Mouse (Mus musculus) myocyte (in vitro differentiated cells): ENCODE measurements at regions not wholly inside any gene's neighbourhood (a gene's known extent, or its start where the extent isn't known, plus 50 kb on each side); places are given as distances from the start of the nearest gene placed in this dataset.
A peak's percentile ranks its signal among the peaks of the same experiment; 100 is the strongest.

ENCODE experiments used
- H3K27me3 ChIP-seq: one replicate; pipeline ENCODE4 v1.6.1; 2011; ENCODE audit not compliant: control insufficient read depth, insufficient read depth, insufficient read length
- H3K36me3 ChIP-seq: one replicate; pipeline ENCODE4 v1.6.1; 2011; ENCODE audit not compliant: control insufficient read depth, insufficient read depth
- H3K4me2 ChIP-seq: one replicate; pipeline ENCODE4 v1.6.1; 2011; ENCODE audit warnings: low read depth, control low read depth
- H3K4me3 ChIP-seq: one replicate; pipeline ENCODE4 v1.5.1; 2011; ENCODE audit warnings: mild to moderate bottlenecking, control low read depth, moderate library complexity
- H3K79me2 ChIP-seq: one replicate; pipeline ENCODE4 v1.6.1; 2011; ENCODE audit not compliant: control insufficient read depth, insufficient read depth
- H3ac ChIP-seq: one replicate; pipeline ENCODE4 v1.6.1; 2011; ENCODE audit not compliant: control insufficient read depth, insufficient read length
- CEBPB ChIP-seq: IDR thresholded peaks from 2 replicates; pipeline ENCODE4 v1.6.1; 2011; ENCODE audit warnings: mild to moderate bottlenecking, moderate library complexity; ENCODE audit not compliant: poor library complexity, insufficient read depth, severe bottlenecking
- E2F4 ChIP-seq: IDR thresholded peaks from one replicate; pipeline ENCODE4 v1.6.1; 2011; ENCODE audit warnings: mild to moderate bottlenecking, control low read depth, moderate library complexity; ENCODE audit not compliant: insufficient read depth
- MAX ChIP-seq: IDR thresholded peaks from one replicate; pipeline ENCODE4 v1.6.1; 2011; ENCODE audit warnings: low read depth, mild to moderate bottlenecking, control low read depth
- MYOD1 ChIP-seq, 3 experiments: IDR thresholded peaks; one replicate each; pipeline ENCODE4 v1.6.1; 2011; ENCODE audit warnings: control low read depth in 2 of 3, low read depth in 2 of 3, mild to moderate bottlenecking in 2 of 3, moderate library complexity in 1 of 3; ENCODE audit not compliant: insufficient read length in 2 of 3, control insufficient read depth in 1 of 3
- MYOG ChIP-seq, 3 experiments: IDR thresholded peaks; one replicate each; pipeline ENCODE4 v1.6.1; 2011; ENCODE audit warnings: control low read depth in 2 of 3, low read depth in 2 of 3, mild to moderate bottlenecking in 2 of 3; ENCODE audit not compliant: insufficient read length in 2 of 3, control insufficient read depth in 1 of 3, insufficient read depth in 1 of 3
- POLR2A ChIP-seq: IDR thresholded peaks from one replicate; pipeline ENCODE4 v1.6.1; 2011; ENCODE audit warnings: low read depth, mild to moderate bottlenecking, control low read depth, moderate library complexity; ENCODE audit not compliant: insufficient read length
- POLR2AphosphoS2 ChIP-seq: IDR thresholded peaks from one replicate; pipeline ENCODE4 v1.6.1; 2011; ENCODE audit warnings: low read depth, control low read depth; ENCODE audit not compliant: insufficient read length
- REST ChIP-seq: IDR thresholded peaks from one replicate; pipeline ENCODE4 v1.6.1; 2011; ENCODE audit warnings: mild to moderate bottlenecking, control low read depth, moderate library complexity; ENCODE audit not compliant: insufficient read depth, insufficient read length
- SRF ChIP-seq: IDR thresholded peaks from one replicate; pipeline ENCODE4 v1.6.1; 2011; ENCODE audit warnings: low read depth; ENCODE audit not compliant: control insufficient read depth, insufficient read length
- TCF12 ChIP-seq: IDR thresholded peaks from one replicate; pipeline ENCODE4 v1.6.1; 2011; ENCODE audit warnings: mild to moderate bottlenecking, control low read depth; ENCODE audit not compliant: poor library complexity, insufficient read depth, severe bottlenecking
- TCF3 ChIP-seq: IDR thresholded peaks from one replicate; pipeline ENCODE4 v1.6.1; 2011; ENCODE audit warnings: low read depth, control low read depth; ENCODE audit not compliant: insufficient read length
- USF1 ChIP-seq: IDR thresholded peaks from one replicate; pipeline ENCODE4 v1.6.1; 2011; ENCODE audit warnings: low read depth, mild to moderate bottlenecking, control low read depth, moderate library complexity

- no peak for TF ChIP-seq MYOD1 (IDR thresholded peaks at IDR 0.05; ENCODE audit: control insufficient read depth in 1 of 3, insufficient read length in 2 of 3, low read depth in 2 of 3)
- Histone ChIP-seq H3K4me3 (no peak overlapping the region), H3K27me3 (no peaks in the 10 kb centered on the region), H3K4me2 (no peak overlapping the region), H3ac (no peak overlapping the region), H3K79me2 (no peaks in the 10 kb centered on the region), H3K36me3 (no peaks in the 10 kb centered on the region)
Measured at GRCm38 (mm10) chr15:64586776-64587175, 230.7 kb upstream of the Gm21798 start.

- Histone ChIP-seq H3K4me2 (peak overlapping the region; percentile 1), H3K79me2 (no peaks in the 10 kb centered on the region), H3ac (no peak overlapping the region), H3K4me3 (no peak overlapping the region), H3K27me3 (no peaks in the 10 kb centered on the region), H3K36me3 (no peaks in the 10 kb centered on the region)
- no peak for TF ChIP-seq POLR2A
- peak; percentile 87 for TF ChIP-seq CEBPB
- no peak for TF ChIP-seq TCF12
Measured at GRCm38 (mm10) chr15:64590092-64590881, 227.2 kb upstream of the Gm21798 start.

- H3K4me3 ChIP-seq: no peak overlapping the region
- peak overlapping the region; percentile 75 for H3K4me2 ChIP-seq
- no peaks in the 10 kb centered on the region for H3K27me3 ChIP-seq
- peak in 1 of 3 experiments; percentile 15 for TF ChIP-seq MYOG (IDR thresholded peaks at IDR 0.05; ENCODE audit: control insufficient read depth in 1 of 3, insufficient read depth in 1 of 3, insufficient read length in 2 of 3, low read depth in 2 of 3)
- no peak for TF ChIP-seq TCF12
- peak in 1 of 3 experiments; percentile 29 for TF ChIP-seq MYOD1 (IDR thresholded peaks at IDR 0.05; ENCODE audit: control insufficient read depth in 1 of 3, insufficient read length in 2 of 3, low read depth in 2 of 3)
- no peak for TF ChIP-seq MAX
- TF ChIP-seq USF1: no peak
- no peak for TF ChIP-seq SRF
- TF ChIP-seq CEBPB: peak; percentile 46; the same call in 1 of the 2 replicates
- TF ChIP-seq E2F4: no peak
- TF ChIP-seq TCF3: no peak
- H3K79me2 ChIP-seq: no peaks in the 10 kb centered on the region
- no peaks in the 10 kb centered on the region for H3K36me3 ChIP-seq
- H3ac ChIP-seq: no peak overlapping the region
Measured at GRCm38 (mm10) chr15:64613503-64613902, 204.0 kb upstream of the Gm21798 start.

GRCm38 (mm10) chr15:64618471-64618870 lies 199.0 kb upstream of the Gm21798 start:
- H3K36me3 ChIP-seq: no peaks in the 10 kb centered on the region
- H3K4me2 ChIP-seq: no peak overlapping the region
- H3K4me3 ChIP-seq: no peak overlapping the region
- TF ChIP-seq POLR2A: no peak
- no peaks in the 10 kb centered on the region for H3K27me3 ChIP-seq
- H3ac ChIP-seq: no peak overlapping the region
- H3K79me2 ChIP-seq: no peaks in the 10 kb centered on the region

- TF ChIP-seq TCF12 (no peak), SRF (no peak), TCF3 (no peak), MYOG (IDR thresholded peaks at IDR 0.05; ENCODE audit: control insufficient read depth in 1 of 3, insufficient read depth in 1 of 3, insufficient read length in 2 of 3, low read depth in 2 of 3) (no peak), CEBPB (no peak), MYOD1 (IDR thresholded peaks at IDR 0.05; ENCODE audit: control insufficient read depth in 1 of 3, insufficient read length in 2 of 3, low read depth in 2 of 3) (no peak), E2F4 (no peak), USF1 (no peak), POLR2AphosphoS2 (no peak), REST (no peak), POLR2A (no peak), MAX (no peak)
- H3K4me3 ChIP-seq: no peak overlapping the region
Measured at GRCm38 (mm10) chr15:64621876-64622275, 195.6 kb upstream of the Gm21798 start.

GRCm38 (mm10) chr15:64622591-64622990 lies 194.9 kb upstream of the Gm21798 start:
- H3K4me2 ChIP-seq: peak overlapping the region; percentile 69
- no peaks in the 10 kb centered on the region for H3K79me2 ChIP-seq
- no peaks in the 10 kb centered on the region for H3K27me3 ChIP-seq
- H3K36me3 ChIP-seq: no peaks in the 10 kb centered on the region
- no peak for TF ChIP-seq REST
- TF ChIP-seq TCF3: no peak
- peak; percentile 33 for TF ChIP-seq TCF12
- TF ChIP-seq MYOG (IDR thresholded peaks at IDR 0.05; ENCODE audit: control insufficient read depth in 1 of 3, insufficient read depth in 1 of 3, insufficient read length in 2 of 3, low read depth in 2 of 3): no peak
- TF ChIP-seq POLR2A: no peak
- TF ChIP-seq MYOD1 (IDR thresholded peaks at IDR 0.05; ENCODE audit: control insufficient read depth in 1 of 3, insufficient read length in 2 of 3, low read depth in 2 of 3): peak in 1 of 3 experiments; percentile 34
- no peak for TF ChIP-seq E2F4
- no peak for TF ChIP-seq MAX
- no peak for TF ChIP-seq SRF
- no peak for TF ChIP-seq CEBPB
- no peak for TF ChIP-seq POLR2AphosphoS2
- TF ChIP-seq USF1: peak; percentile 89
- no peak overlapping the region for H3K4me3 ChIP-seq
- H3ac ChIP-seq: no peak overlapping the region

More at GRCm38 (mm10) chr15:64621876-64622275, 195.6 kb upstream of the Gm21798 start:
- no peak overlapping the region for H3ac ChIP-seq
- no peaks in the 10 kb centered on the region for H3K27me3 ChIP-seq
- H3K36me3 ChIP-seq: no peaks in the 10 kb centered on the region
- H3K79me2 ChIP-seq: no peaks in the 10 kb centered on the region
- peak overlapping the region; percentile 69 for H3K4me2 ChIP-seq
